Mouse (Mus musculus) gastrocnemius, adult 2 months (tissue): Measurements from ENCODE around the gene Trmt1l. TPM values are rescaled to one million over a fixed set of nuclear protein-coding genes. Genes with fewer than 3 reads are reported as not detected.

ENCODE experiments used
- DNase-seq: peaks from one replicate; pipeline ENCODE4 v3.0.0; 2022
- H3K27ac ChIP-seq: fragments of 200-600 bp; 2 replicates; pipeline ENCODE4 v1.8.1; 2022; ENCODE audit warnings: mild to moderate bottlenecking
- H3K4me3 ChIP-seq: fragments of 200-600 bp; 2 replicates; pipeline ENCODE4 v1.8.1; 2022; ENCODE audit warnings: mild to moderate bottlenecking, moderate library complexity
- CTCF ChIP-seq: fragments of 200-600 bp; IDR thresholded peaks from 2 replicates; pipeline ENCODE4 v1.8.1; 2022; ENCODE audit warnings: antibody characterized with exemption, mild to moderate bottlenecking, moderate library complexity
- intact Hi-C: fragments of 180-260 bp; cut with DNase I; formaldehyde crosslinking; loops from one replicate; pipeline ENCODE4 v1.15.1; 2025
- long read RNA-seq, 2 experiments: library from polyadenylated mRNA; stranded (forward); transcript quantifications; one replicate each; pipeline ENCODE4 v2.0.0; 2021
- total RNA-seq, 2 experiments: library from RNA; stranded (reverse); gene quantifications; 2 replicates each; pipeline ENCODE4 v1.2.3; 2021

The Trmt1l gene
- total RNA-seq = 10 to 100 TPM; 15.3 to 18.7 TPM
- long read RNA-seq, experiment 1, transcript Trmt1l-201 (15 exons, 2,749 nt) = major isoform, 28 of 29 reads
- long read RNA-seq, experiment 1, partial matches to known transcripts = 0 of 29 reads
- long read RNA-seq, experiment 1, other reads (novel, unspliced or antisense) = 1 of 29 reads
- long read RNA-seq, experiment 2, transcript Trmt1l-201 (15 exons, 2,749 nt) = major isoform, 23 of 26 reads
- long read RNA-seq, experiment 2, partial matches to known transcripts = 1 of 26 reads
- long read RNA-seq, experiment 2, other reads (novel, unspliced or antisense) = 1 of 26 reads

GRCm38 (mm10) chr1:151428263-151429221 is at the start of gene Trmt1l, which contains the start of gene Swt1:
Trmt1l (plus strand) TSS chr1:151428542.
Swt1 (minus strand) TSS chr1:151428455.
- intact Hi-C loops = loop anchor here (5.0 kb wide), 1 partner anchor 324 kb away; no protein-coding TSS in a partner anchor
- Histone ChIP-seq H3K27ac (peak within 1 kb of the TSS; percentile 94), H3K4me3 (peak within 1 kb of the TSS; percentile 93)
- peak; percentile 98 for DNase-seq
- no peak for TF ChIP-seq CTCF

- intact Hi-C loops = loop anchor here (5.0 kb wide), 1 partner anchor 353 kb away; no protein-coding TSS in a partner anchor
- Histone ChIP-seq H3K4me3 (no peak overlapping the region), H3K27ac (no peak overlapping the region)
- peak; percentile 65 for TF ChIP-seq CTCF
- DNase-seq = peak; percentile 23
Measured at GRCm38 (mm10) chr1:151390029-151390428, 38.3 kb upstream of the Trmt1l start.

GRCm38 (mm10) chr1:151409827-151410226 is 18.5 kb upstream of the Trmt1l start:
- no peak for TF ChIP-seq CTCF
- Histone ChIP-seq H3K4me3 (no peak overlapping the region), H3K27ac (no peak overlapping the region)
- intact Hi-C loops = no loop called here
- DNase-seq = no peak

- no peak for DNase-seq
- intact Hi-C loops = no loop called here
- no peak overlapping the region for H3K27ac ChIP-seq
- no peak overlapping the region for H3K4me3 ChIP-seq
- no peak for TF ChIP-seq CTCF
Measured at GRCm38 (mm10) chr1:151422178-151422577, 6.2 kb upstream of the Trmt1l start.

- H3K4me3 ChIP-seq = peak overlapping the region; percentile 93
- peak overlapping the region; percentile 94 for H3K27ac ChIP-seq
- intact Hi-C loops = loop anchor here (5.0 kb wide), 1 partner anchor 325 kb away; no protein-coding TSS in a partner anchor
- DNase-seq = no peak
- no peak for TF ChIP-seq CTCF
Measured at GRCm38 (mm10) chr1:151426947-151427600, 1.3 kb upstream of the Trmt1l start.

GRCm38 (mm10) chr1:151427888-151428262 is 467 bp upstream of the Trmt1l start:
- no peak for TF ChIP-seq CTCF
- intact Hi-C loops = loop anchor here (5.0 kb wide), 1 partner anchor 324 kb away; no protein-coding TSS in a partner anchor

GRCm38 (mm10) chr1:151429316-151429715 is 974 bp downstream of the Trmt1l start:
- no peak for TF ChIP-seq CTCF
- Histone ChIP-seq H3K27ac (peak overlapping the region; percentile 94), H3K4me3 (peak overlapping the region; percentile 93)
- DNase-seq = no peak
- intact Hi-C loops = loop anchor here (5.0 kb wide), 1 partner anchor 323 kb away; no protein-coding TSS in a partner anchor

More at GRCm38 (mm10) chr1:151427888-151428262, 467 bp upstream of the Trmt1l start:
- H3K27ac ChIP-seq = peak overlapping the region; percentile 94
- DNase-seq = no peak
- H3K4me3 ChIP-seq = peak overlapping the region; percentile 93

- Histone ChIP-seq H3K27ac (no peak overlapping the region), H3K4me3 (no peak overlapping the region)
- no peak for DNase-seq
- intact Hi-C loops = no loop called here
- TF ChIP-seq CTCF = no peak
Measured at GRCm38 (mm10) chr1:151435431-151435830, 7.1 kb downstream of the Trmt1l start.

- DNase-seq = no peak
- intact Hi-C loops = no loop called here
- Histone ChIP-seq H3K27ac (no peak overlapping the region), H3K4me3 (no peak overlapping the region)
- TF ChIP-seq CTCF = no peak
Measured at GRCm38 (mm10) chr1:151449866-151450265, 21.5 kb downstream of the Trmt1l start.

GRCm38 (mm10) chr1:151450851-151451250 is 22.5 kb downstream of the Trmt1l start:
- no peak for DNase-seq
- Histone ChIP-seq H3K4me3 (no peak overlapping the region), H3K27ac (no peak overlapping the region)
- TF ChIP-seq CTCF = no peak
- intact Hi-C loops = no loop called here

- intact Hi-C loops = no loop called here
- no peak for DNase-seq
- no peak overlapping the region for H3K27ac ChIP-seq
- H3K4me3 ChIP-seq = no peak overlapping the region
- no peak for TF ChIP-seq CTCF
Measured at GRCm38 (mm10) chr1:151451946-151452345, 23.6 kb downstream of the Trmt1l start.

- intact Hi-C loops = no loop called here
Measured at GRCm38 (mm10) chr1:151457087-151457486, 28.7 kb downstream of the Trmt1l start.

More at GRCm38 (mm10) chr1:151457087-151457486, 28.7 kb downstream of the Trmt1l start:
- TF ChIP-seq CTCF = no peak
- no peak for DNase-seq
- H3K4me3 ChIP-seq = no peak overlapping the region
- no peak overlapping the region for H3K27ac ChIP-seq
